Mouse (Mus musculus) hematopoietic stem cell, adult 5-6 weeks (primary cell): Measurements from ENCODE around the gene Gm3138. TPM values are rescaled to one million over a fixed set of nuclear protein-coding genes. Genes with fewer than 3 reads are reported as not detected.
"Not testable (repeated sequence)": the region's sequence is repeated elsewhere in the genome, so short reads cannot be mapped to it uniquely, and the experiment has no call there.

ENCODE experiments used
- ATAC-seq, 2 experiments: fragments of 125-278 bp in 1 of 2; replicated peaks in 1 of 2; 2 replicates each; pipeline ENCODE4 v1.8.0; 2016 to 2017; ENCODE audit warnings: inconsistent platforms in 2 of 2, mild to moderate bottlenecking in 2 of 2, moderate number of reproducible peaks in 2 of 2, low read depth in 1 of 2, moderate TSS enrichment in 1 of 2; ENCODE audit not compliant: low FRiP score in 2 of 2, poor library complexity in 2 of 2, severe bottlenecking in 2 of 2, insufficient read depth in 1 of 2, low TSS enrichment in 1 of 2
- total RNA-seq: library from RNA; stranded (forward); fragments of 172-1452, 232-1000 nt; gene quantifications from 2 replicates; pipeline ENCODE4 v1.2.3, GENCODE M21; 2017

Gene Gm3138
- total RNA-seq, result not detected in 2 replicates

- ATAC-seq, result not testable (repeated sequence)
These were observed at the start of gene Gm3138 for GRCm38 (mm10) chr14:4249331-4249730. Gm3138 (plus strand) TSS chr14:4249631.

GRCm38 (mm10) chr14:4269238-4269950 is 20.0 kb downstream of the Gm3138 start:
- not testable (repeated sequence) for ATAC-seq

GRCm38 (mm10) chr14:4279828-4280227 is 30.4 kb downstream of the Gm3138 start:
- ATAC-seq, result not testable (repeated sequence)

Other genes with a start within 250 kb of the Gm3138 start
- gene Gm5796, start 225.7 kb upstream of the Gm3138 start, total RNA-seq, result 0.30 TPM in 1 of 2 replicates, not detected in the other
- not detected in 2 replicates for gene Gm3115, start 165.5 kb upstream of the Gm3138 start, total RNA-seq
- gene Gm8108, start 139.1 kb upstream of the Gm3138 start, total RNA-seq, result 2.0 and 4.4 TPM in 2 replicates
- gene Gm3127, start 84.6 kb upstream of the Gm3138 start, total RNA-seq, result not detected in 2 replicates
- 0.25 and 1.6 TPM in 2 replicates for gene Gm2974, start 67.1 kb upstream of the Gm3138 start, total RNA-seq
- gene Gm3149, start 67.7 kb downstream of the Gm3138 start, total RNA-seq, result not detected in 2 replicates
- gene 2610042L04Rik, start 85.1 kb downstream of the Gm3138 start, total RNA-seq, result not detected in 2 replicates
- gene Gm3159, start 147.9 kb downstream of the Gm3138 start, total RNA-seq, result not detected in 2 replicates
- not detected in 2 replicates for gene Gm3164, start 165.8 kb downstream of the Gm3138 start, total RNA-seq
- not detected in 2 replicates for gene Gm3173, start 181.4 kb downstream of the Gm3138 start, total RNA-seq
- not detected in 2 replicates for gene Gm3182, start 232.1 kb downstream of the Gm3138 start, total RNA-seq